Mouse (Mus musculus): ENCODE results near the gene Trim2. TPM values are rescaled to one million over a fixed set of nuclear protein-coding genes. Genes with fewer than 3 reads are reported as not detected.

Gene Trim2
- total and polyA plus RNA-seq, 3 experiments = 2.4 to 3.3 (median 2.5) TPM

DNA sequence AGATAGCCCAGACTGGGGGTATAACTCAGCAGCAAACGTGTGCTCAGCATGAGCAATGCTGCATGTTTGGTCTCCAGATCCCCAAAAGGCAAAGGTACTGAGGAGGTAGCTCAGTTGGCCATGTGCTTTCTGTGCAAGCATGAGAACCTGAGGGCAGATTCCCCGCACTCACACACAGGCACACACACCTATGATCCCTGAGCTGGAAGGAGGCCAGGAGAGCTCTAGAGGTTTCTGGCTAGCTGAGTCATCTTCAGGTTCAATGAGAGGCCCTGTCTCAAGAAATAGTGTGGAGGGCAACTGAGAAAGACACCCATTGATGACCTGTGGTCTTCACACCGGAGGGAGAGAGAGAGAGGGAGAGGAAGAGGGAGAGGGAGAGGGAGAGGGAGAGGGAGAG lies 19.4 kb downstream of the Trim2 start:
- dilution Hi-C loops (cut with MboI; ENCODE audit: extremely low pct_ligation_motif_present, extremely low pct_unique_long_range_greater_than_20kb, low sequenced_read_pairs) = no loop called here
- Histone ChIP-seq H3K4me3 (replicated peaks in 1 of 3; ENCODE audit: low read depth in 2 of 3, low read length in 2 of 3, poor library complexity in 1 of 3) (no peak overlapping the region), H3K9ac (ENCODE audit: insufficient read depth, low read depth) (no peak overlapping the region)

DNA sequence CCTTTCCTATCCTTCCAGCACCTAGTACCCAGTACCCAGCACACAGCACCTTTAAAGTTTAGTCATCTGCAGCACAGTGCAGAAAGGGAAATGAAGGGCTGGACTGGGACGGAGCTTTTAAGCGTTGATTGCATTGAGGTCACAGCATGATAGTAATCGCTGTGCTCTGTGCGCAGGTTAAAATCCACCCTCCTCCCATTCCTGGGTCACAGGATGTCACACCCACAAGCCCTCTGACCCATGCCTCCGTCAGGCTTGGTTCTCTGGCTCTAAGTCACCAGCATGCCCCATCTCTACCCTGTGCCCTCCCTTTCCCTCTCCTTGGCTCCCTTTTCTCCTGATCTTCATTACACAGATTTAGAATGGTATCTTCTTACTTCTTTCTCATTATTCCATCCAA lies 20.4 kb downstream of the Trim2 start:
- dilution Hi-C loops (cut with MboI; ENCODE audit: extremely low pct_ligation_motif_present, extremely low pct_unique_long_range_greater_than_20kb, low sequenced_read_pairs) (no loop called here), in situ Hi-C loops (cut with MboI; ENCODE audit: low pct_ligation_motif_present, low pct_unique_long_range_greater_than_20kb, low sequenced_read_pairs) (no loop called here)
- Histone ChIP-seq H3K4me1 (ENCODE audit: control insufficient read depth in 1 of 2, insufficient read depth in 2 of 2) (no peaks in the 10 kb centered on the region), H3K9me3 (replicated peaks; ENCODE audit: low read length) (no peaks in the 10 kb centered on the region), H3K79me2 (replicated peaks; ENCODE audit: control insufficient read depth, extremely low read depth, insufficient read depth, poor library complexity, severe bottlenecking) (no peaks in the 10 kb centered on the region), H3K4me3 (replicated peaks in 1 of 3; ENCODE audit: low read depth in 2 of 3, low read length in 2 of 3, poor library complexity in 1 of 3) (no peak overlapping the region), H3K9ac (ENCODE audit: insufficient read depth, low read depth) (no peak overlapping the region), H3K27ac (ENCODE audit: insufficient read depth, low read depth) (no peak overlapping the region), H3K4me2 (ENCODE audit: insufficient read depth, low read depth, poor library complexity, severe bottlenecking) (no peak overlapping the region), H3K36me3 (replicated peaks in 1 of 2; ENCODE audit: control insufficient read depth in 1 of 2, insufficient read depth in 1 of 2, low read length in 1 of 2) (no peaks in the 10 kb centered on the region), H3K27me3 (replicated peaks) (peaks cover 5% of the 10 kb centered on the region)
- TF ChIP-seq RAD21 (IDR thresholded peaks at IDR 0.05; ENCODE audit: low read depth, low read length) (no peak), KAT2A (IDR thresholded peaks at IDR 0.05; ENCODE audit: insufficient replicate concordance, low read length) (no peak), RCOR1 (conservative IDR thresholded peaks at IDR 0.05; ENCODE audit: low read depth, low read length) (no peak), ZC3H11A (IDR thresholded peaks at IDR 0.05; ENCODE audit: low read depth, low read length) (no peak), ZNF384 (IDR thresholded peaks at IDR 0.05; ENCODE audit: low read depth, low read length) (no peak), EP300 (IDR thresholded peaks at IDR 0.05; ENCODE audit: low read length) (no peak), MAZ (IDR thresholded peaks at IDR 0.05; ENCODE audit: low read depth, low read length) (no peak), POLR2A (IDR thresholded peaks at IDR 0.05; ENCODE audit: low read depth, low read length) (no peak), JUND (conservative IDR thresholded peaks at IDR 0.05; ENCODE audit: low read depth, low read length) (no peak), USF1 (IDR thresholded peaks at IDR 0.05; ENCODE audit: low read depth, low read length) (no peak), ZMIZ1 (IDR thresholded peaks at IDR 0.05; ENCODE audit: low read depth, low read length) (no peak), PAX5 (IDR thresholded peaks at IDR 0.05; ENCODE audit: low read length) (no peak), MEF2A (IDR thresholded peaks at IDR 0.05; ENCODE audit: borderline replicate concordance, low read depth, low read length) (no peak), MXI1 (IDR thresholded peaks at IDR 0.05; ENCODE audit: low read depth, low read length) (no peak), IRF4 (IDR thresholded peaks at IDR 0.05; ENCODE audit: low read depth, low read length) (no peak), CHD2 (IDR thresholded peaks at IDR 0.05; ENCODE audit: low read length) (no peak), ZKSCAN1 (IDR thresholded peaks at IDR 0.05; ENCODE audit: borderline replicate concordance, low read depth, low read length) (no peak)
- no peak for DNase-seq (ENCODE audit: extremely low read depth)

More for the DNA sequence above, 19.4 kb downstream of the Trim2 start:
- TF ChIP-seq KAT2A (IDR thresholded peaks at IDR 0.05; ENCODE audit: insufficient replicate concordance, low read length) = no peak
- no peak for TF ChIP-seq ZC3H11A (IDR thresholded peaks at IDR 0.05; ENCODE audit: low read depth, low read length)
- no peak for TF ChIP-seq IRF4 (IDR thresholded peaks at IDR 0.05; ENCODE audit: low read depth, low read length)
- TF ChIP-seq TBP (conservative IDR thresholded peaks at IDR 0.05; ENCODE audit: low read depth, low read length) = no peak
- no peak for TF ChIP-seq USF1 (IDR thresholded peaks at IDR 0.05; ENCODE audit: low read depth, low read length)
- no peak for TF ChIP-seq TCF12 (IDR thresholded peaks at IDR 0.05; ENCODE audit: low read depth, low read length)
- no peak for TF ChIP-seq ZMIZ1 (IDR thresholded peaks at IDR 0.05; ENCODE audit: low read depth, low read length)
- no peak for TF ChIP-seq EP300 (IDR thresholded peaks at IDR 0.05; ENCODE audit: low read length)
- no peak for TF ChIP-seq JUND (conservative IDR thresholded peaks at IDR 0.05; ENCODE audit: low read depth, low read length)
- TF ChIP-seq RCOR1 (conservative IDR thresholded peaks at IDR 0.05; ENCODE audit: low read depth, low read length) = no peak
- Histone ChIP-seq H3K36me3 (replicated peaks in 1 of 2; ENCODE audit: control insufficient read depth in 1 of 2, insufficient read depth in 1 of 2, low read length in 1 of 2) (no peaks in the 10 kb centered on the region), H3K27ac (ENCODE audit: insufficient read depth, low read depth) (no peak overlapping the region), H3K79me2 (replicated peaks; ENCODE audit: control insufficient read depth, extremely low read depth, insufficient read depth, poor library complexity, severe bottlenecking) (no peaks in the 10 kb centered on the region), H3K9me3 (replicated peaks; ENCODE audit: low read length) (no peaks in the 10 kb centered on the region), H3K4me2 (ENCODE audit: insufficient read depth, low read depth, poor library complexity, severe bottlenecking) (no peak overlapping the region), H3K27me3 (replicated peaks) (peaks cover 5% of the 10 kb centered on the region), H3K4me1 (ENCODE audit: control insufficient read depth in 1 of 2, insufficient read depth in 2 of 2) (no peaks in the 10 kb centered on the region)
- DNase-seq (ENCODE audit: extremely low read depth) = no peak
- in situ Hi-C loops (cut with MboI; ENCODE audit: low pct_ligation_motif_present, low pct_unique_long_range_greater_than_20kb, low sequenced_read_pairs) = no loop called here

Measured in CH12.LX (cell line).